Mouse (Mus musculus): Measurements from ENCODE around the gene Inpp5b. TPM values are rescaled to one million over a fixed set of nuclear protein-coding genes. Genes with fewer than 3 reads are reported as not detected.

The Inpp5b gene
- polyA plus RNA-seq, 1 experiment from 2014 or later, result 25.9 TPM

- H3K27me3 ChIP-seq, result peaks cover 10% of the 10 kb centered on the region
- peaks cover 22% of the 10 kb centered on the region for H3K4me1 ChIP-seq
- under 1% methylated on average over 57 of the region's 57 CpGs for WGBS
- H3K9ac ChIP-seq, result peak within 1 kb of the TSS; percentile 95
- no peaks in the 10 kb centered on the region for H3K9me3 ChIP-seq (replicated peaks)
- H3K4me2 ChIP-seq, result peak within 1 kb of the TSS; percentile 88
- peaks cover 40% of the 10 kb centered on the region for H3K36me3 ChIP-seq (ENCODE audit: poor library complexity, severe bottlenecking)
- peak within 1 kb of the TSS; percentile 96 for H3K4me3 ChIP-seq
- peak; percentile 96 for ATAC-seq
- peak within 1 kb of the TSS; percentile 68 for H3K27ac ChIP-seq
Measured at GRCm38 (mm10) chr4:124714545-124715481, 26.8 kb upstream of the Inpp5b start, which contains the start of gene Sf3a3. Gene Sf3a3 (plus strand): TSS chr4:124714776.

- no peaks in the 10 kb centered on the region for H3K27me3 ChIP-seq
- no peaks in the 10 kb centered on the region for H3K9me3 ChIP-seq (replicated peaks)
- no peak overlapping the region for H3K27ac ChIP-seq
- WGBS, result 94% methylated on average over 4 of the region's 4 CpGs
- ATAC-seq, result no peak
- peaks cover 83% of the 10 kb centered on the region for H3K36me3 ChIP-seq (ENCODE audit: poor library complexity, severe bottlenecking)
- no peak overlapping the region for H3K9ac ChIP-seq
- H3K4me2 ChIP-seq, result no peak overlapping the region
- H3K4me3 ChIP-seq, result no peak overlapping the region
- peaks cover 16% of the 10 kb centered on the region for H3K4me1 ChIP-seq
Measured at GRCm38 (mm10) chr4:124719101-124719500, 22.5 kb upstream of the Inpp5b start.

GRCm38 (mm10) chr4:124726121-124726520 is 15.5 kb upstream of the Inpp5b start:
- Histone ChIP-seq H3K36me3 (ENCODE audit: poor library complexity, severe bottlenecking) (peaks cover 99% of the 10 kb centered on the region), H3K4me1 (no peaks in the 10 kb centered on the region), H3K4me3 (no peak overlapping the region), H3K9me3 (replicated peaks) (no peaks in the 10 kb centered on the region), H3K27me3 (no peaks in the 10 kb centered on the region), H3K9ac (no peak overlapping the region), H3K4me2 (no peak overlapping the region), H3K27ac (no peak overlapping the region)
- 81% methylated on average over 6 of the region's 6 CpGs for WGBS
- no peak for ATAC-seq

- H3K27ac ChIP-seq, result no peak overlapping the region
- 65% methylated on average over 2 of the region's 2 CpGs for WGBS
Measured at GRCm38 (mm10) chr4:124736952-124737351, 4.7 kb upstream of the Inpp5b start.

GRCm38 (mm10) chr4:124737486-124737885 is 4.2 kb upstream of the Inpp5b start:
- no peaks in the 10 kb centered on the region for H3K9me3 ChIP-seq (replicated peaks)
- no peak overlapping the region for H3K9ac ChIP-seq
- no peak overlapping the region for H3K4me2 ChIP-seq
- H3K4me1 ChIP-seq, result peaks cover 7% of the 10 kb centered on the region
- H3K27me3 ChIP-seq, result no peaks in the 10 kb centered on the region
- no peak for ATAC-seq
- H3K27ac ChIP-seq, result no peak overlapping the region
- H3K4me3 ChIP-seq, result no peak overlapping the region
- peaks cover 21% of the 10 kb centered on the region for H3K36me3 ChIP-seq (ENCODE audit: poor library complexity, severe bottlenecking)
- WGBS, result 78% methylated on average over 5 of the region's 5 CpGs

More at GRCm38 (mm10) chr4:124736952-124737351, 4.7 kb upstream of the Inpp5b start:
- no peak overlapping the region for H3K9ac ChIP-seq
- H3K36me3 ChIP-seq (ENCODE audit: poor library complexity, severe bottlenecking), result peaks cover 26% of the 10 kb centered on the region
- ATAC-seq, result no peak
- no peaks in the 10 kb centered on the region for H3K9me3 ChIP-seq (replicated peaks)
- no peak overlapping the region for H3K4me3 ChIP-seq
- H3K4me2 ChIP-seq, result no peak overlapping the region
- peaks cover 2% of the 10 kb centered on the region for H3K4me1 ChIP-seq
- H3K27me3 ChIP-seq, result no peaks in the 10 kb centered on the region

GRCm38 (mm10) chr4:124738013-124738412 is 3.6 kb upstream of the Inpp5b start:
- Histone ChIP-seq H3K4me2 (no peak overlapping the region), H3K9ac (no peak overlapping the region), H3K9me3 (replicated peaks) (no peaks in the 10 kb centered on the region), H3K36me3 (ENCODE audit: poor library complexity, severe bottlenecking) (peaks cover 15% of the 10 kb centered on the region), H3K27ac (no peak overlapping the region), H3K4me1 (peaks cover 7% of the 10 kb centered on the region), H3K4me3 (no peak overlapping the region), H3K27me3 (no peaks in the 10 kb centered on the region)
- 63% methylated on average over 4 of the region's 4 CpGs for WGBS
- ATAC-seq, result no peak

GRCm38 (mm10) chr4:124738783-124739182 is 2.9 kb upstream of the Inpp5b start:
- H3K27me3 ChIP-seq, result no peaks in the 10 kb centered on the region
- peaks cover 8% of the 10 kb centered on the region for H3K36me3 ChIP-seq (ENCODE audit: poor library complexity, severe bottlenecking)
- H3K4me1 ChIP-seq, result peaks cover 7% of the 10 kb centered on the region
- no peak overlapping the region for H3K4me2 ChIP-seq
- H3K4me3 ChIP-seq, result no peak overlapping the region
- no peak overlapping the region for H3K27ac ChIP-seq
- no peaks in the 10 kb centered on the region for H3K9me3 ChIP-seq (replicated peaks)
- H3K9ac ChIP-seq, result no peak overlapping the region
- 80% methylated on average over 1 of the region's 1 CpGs for WGBS
- ATAC-seq, result no peak

GRCm38 (mm10) chr4:124742839-124743238 is 1.2 kb downstream of the Inpp5b start:
- WGBS, result 82% methylated on average over 11 of the region's 11 CpGs
- Histone ChIP-seq H3K4me1 (peaks cover 7% of the 10 kb centered on the region), H3K36me3 (ENCODE audit: poor library complexity, severe bottlenecking) (no peaks in the 10 kb centered on the region; the same call in 1 of the 2 replicates), H3K9me3 (replicated peaks) (no peaks in the 10 kb centered on the region), H3K27ac (no peak overlapping the region), H3K4me2 (no peak overlapping the region), H3K4me3 (no peak overlapping the region), H3K9ac (no peak overlapping the region), H3K27me3 (no peaks in the 10 kb centered on the region)
- ATAC-seq, result no peak

GRCm38 (mm10) chr4:124746577-124746976 is 4.9 kb downstream of the Inpp5b start:
- H3K4me3 ChIP-seq, result no peak overlapping the region
- H3K4me1 ChIP-seq, result peaks cover 13% of the 10 kb centered on the region
- H3K27ac ChIP-seq, result no peak overlapping the region
- H3K9me3 ChIP-seq (replicated peaks), result no peaks in the 10 kb centered on the region
- peaks cover 10% of the 10 kb centered on the region; the same call in 1 of the 2 replicates for H3K27me3 ChIP-seq
- no peak for ATAC-seq
- H3K36me3 ChIP-seq (ENCODE audit: poor library complexity, severe bottlenecking), result no peaks in the 10 kb centered on the region; the same call in 1 of the 2 replicates
- no peak overlapping the region for H3K4me2 ChIP-seq
- WGBS, result 82% methylated on average over 7 of the region's 7 CpGs
- no peak overlapping the region for H3K9ac ChIP-seq

- WGBS, result 62% methylated on average over 4 of the region's 4 CpGs
- peaks cover 10% of the 10 kb centered on the region; the same call in 1 of the 2 replicates for H3K27me3 ChIP-seq
- no peak overlapping the region for H3K4me2 ChIP-seq
- H3K27ac ChIP-seq, result no peak overlapping the region
- H3K4me1 ChIP-seq, result peaks cover 15% of the 10 kb centered on the region
- no peaks in the 10 kb centered on the region; the same call in 1 of the 2 replicates for H3K36me3 ChIP-seq (ENCODE audit: poor library complexity, severe bottlenecking)
- peak overlapping the region; percentile 27; the same call in 1 of the 2 replicates for H3K9ac ChIP-seq
- no peaks in the 10 kb centered on the region for H3K9me3 ChIP-seq (replicated peaks)
- ATAC-seq, result no peak
- H3K4me3 ChIP-seq, result no peak overlapping the region
Measured at GRCm38 (mm10) chr4:124747851-124748250, 6.2 kb downstream of the Inpp5b start.

GRCm38 (mm10) chr4:124751300-124752250 is 9.9 kb downstream of the Inpp5b start:
- under 1% methylated on average over 75 of the region's 75 CpGs for WGBS
- Histone ChIP-seq H3K27ac (no peak overlapping the region), H3K4me2 (peak overlapping the region; percentile 83), H3K36me3 (ENCODE audit: poor library complexity, severe bottlenecking) (no peaks in the 10 kb centered on the region), H3K4me1 (peaks cover 19% of the 10 kb centered on the region), H3K4me3 (peak overlapping the region; percentile 76), H3K27me3 (peaks cover 10% of the 10 kb centered on the region; the same call in 1 of the 2 replicates), H3K9me3 (replicated peaks) (no peaks in the 10 kb centered on the region), H3K9ac (peak overlapping the region; percentile 84)
- ATAC-seq, result peak; percentile 100
